Mouse (Mus musculus) brain, embryonic 14.5 days (tissue): ENCODE measurements at regions not wholly inside any gene's neighbourhood (a gene's known extent, or its start where the extent isn't known, plus 50 kb on each side); places are given as distances from the start of the nearest gene placed in this dataset.

Source experiments
- CTCF ChIP-seq: fragments of 200-500 bp; IDR thresholded peaks from 2 replicates; pipeline ENCODE4 v1.5.1; 2012; ENCODE audit warnings: inconsistent platforms, mild to moderate bottlenecking, moderate library complexity, borderline replicate concordance; ENCODE audit not compliant: insufficient read depth, insufficient read length; ENCODE audit errors: extremely low read depth
- POLR2A ChIP-seq: fragments of 200-500 bp; IDR thresholded peaks from 2 replicates; pipeline ENCODE4 v1.6.1; 2012; ENCODE audit warnings: mild to moderate bottlenecking, inconsistent platforms, borderline replicate concordance; ENCODE audit not compliant: poor library complexity, insufficient read depth, insufficient read length, severe bottlenecking; ENCODE audit errors: extremely low read depth

DNA sequence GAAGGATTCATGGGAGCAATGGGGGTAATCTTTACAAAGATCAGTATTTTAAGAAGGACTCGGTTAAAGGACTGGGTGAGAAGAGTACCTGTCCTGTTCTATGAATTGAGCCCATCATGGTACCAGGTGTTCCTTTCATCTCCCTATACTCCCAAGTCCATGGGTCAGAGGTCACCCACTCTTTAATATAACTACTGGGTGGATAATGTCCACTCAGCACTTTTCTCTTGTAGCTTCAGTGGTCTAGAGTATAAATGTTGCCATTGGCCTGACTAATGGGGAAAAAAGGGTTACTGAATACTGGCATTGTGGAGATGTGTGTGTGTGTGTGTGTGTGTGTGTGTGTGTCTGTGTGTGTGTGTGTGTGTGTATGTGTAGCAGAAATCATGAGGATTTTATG is 206.0 kb upstream of the Epha4 start:
- TF ChIP-seq CTCF (no peak), POLR2A (no peak)
